Mouse (Mus musculus) common myeloid progenitor, adult 5-6 weeks (primary cell): Measurements from ENCODE around the gene Cyp26b1. TPM values are rescaled to one million over a fixed set of nuclear protein-coding genes. Genes with fewer than 3 reads are reported as not detected.

Experiments used
- ATAC-seq: replicated peaks from 2 replicates; pipeline ENCODE4 v1.8.0; 2016; ENCODE audit warnings: low read depth, mild to moderate bottlenecking, moderate TSS enrichment, inconsistent platforms; ENCODE audit not compliant: poor library complexity, severe bottlenecking
- total RNA-seq: library from RNA; stranded (forward); fragments of 200-1000, 187-1606 nt; gene quantifications from 2 replicates; pipeline ENCODE4 v1.2.3, GENCODE M21; 2017

The Cyp26b1 gene
- total RNA-seq, 1 experiment from 2014 or later: not detected

DNA sequence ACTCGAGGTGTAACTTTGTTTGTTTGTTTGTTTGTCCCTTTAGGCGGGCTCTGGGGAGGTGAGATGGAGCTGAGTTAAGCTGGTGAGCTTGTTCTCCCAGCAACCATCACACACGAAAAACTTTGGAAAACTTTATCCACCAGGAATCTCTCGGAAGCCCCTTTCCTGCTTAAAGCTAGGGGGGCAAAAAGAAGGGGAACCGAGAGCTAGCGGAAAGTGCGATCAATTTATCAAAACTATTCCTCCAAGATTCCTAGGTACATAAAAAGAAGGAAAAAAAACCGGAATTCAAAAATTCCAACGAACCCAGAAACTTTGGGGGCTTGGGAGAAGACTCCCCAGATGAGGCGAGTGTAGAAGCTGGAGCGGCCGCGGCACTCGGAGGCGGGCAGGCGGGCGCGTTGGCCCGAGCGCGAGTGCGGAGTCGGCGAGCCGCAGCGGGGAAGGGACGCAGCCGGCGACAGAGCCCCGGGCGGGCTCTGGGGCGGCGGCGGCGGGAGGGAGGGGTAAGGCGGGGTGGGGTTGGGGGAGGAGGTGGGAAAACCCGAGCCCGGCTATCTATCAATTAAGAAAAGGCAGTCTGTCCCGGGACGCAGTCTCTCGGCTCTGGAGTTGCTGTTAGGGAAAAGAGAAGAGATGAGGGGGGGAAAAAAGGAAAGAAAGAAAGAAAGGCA, 5.3 kb downstream of the Cyp26b1 start:
- ATAC-seq: no peak

DNA sequence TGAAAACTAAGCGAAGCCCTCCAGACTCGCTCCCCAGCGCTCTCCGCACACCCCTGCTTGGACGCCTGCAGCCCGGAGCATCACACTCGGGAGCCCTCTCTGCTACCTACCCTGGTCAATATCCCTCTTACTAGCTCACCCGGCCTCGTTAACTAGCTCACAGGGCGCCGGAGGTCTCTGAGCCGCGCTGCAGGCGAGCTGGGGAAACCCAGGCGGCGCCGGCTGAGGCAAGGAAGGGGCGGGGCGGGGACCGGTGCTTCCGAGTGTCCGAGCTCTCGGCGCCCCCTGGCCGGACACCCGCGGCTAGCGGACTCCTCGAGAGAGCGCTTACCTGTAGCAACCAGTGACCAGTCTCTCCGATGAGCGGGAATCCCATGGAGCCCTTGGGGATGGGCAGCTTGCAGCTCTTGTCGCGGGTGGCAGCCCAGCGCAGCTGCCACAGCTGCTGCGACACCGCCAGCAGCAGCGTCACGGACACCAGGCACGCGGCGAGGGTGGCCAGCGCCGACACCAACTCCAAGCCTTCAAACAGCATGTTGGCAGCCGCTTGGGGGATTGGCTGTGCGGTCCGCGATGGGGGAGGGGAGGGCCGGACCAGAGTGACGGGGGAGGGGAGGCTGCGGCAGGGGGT, 6.1 kb downstream of the Cyp26b1 start:
- 0 out of 2 replicates have a peak, but pooled peaks have one; percentile 16 for ATAC-seq

DNA sequence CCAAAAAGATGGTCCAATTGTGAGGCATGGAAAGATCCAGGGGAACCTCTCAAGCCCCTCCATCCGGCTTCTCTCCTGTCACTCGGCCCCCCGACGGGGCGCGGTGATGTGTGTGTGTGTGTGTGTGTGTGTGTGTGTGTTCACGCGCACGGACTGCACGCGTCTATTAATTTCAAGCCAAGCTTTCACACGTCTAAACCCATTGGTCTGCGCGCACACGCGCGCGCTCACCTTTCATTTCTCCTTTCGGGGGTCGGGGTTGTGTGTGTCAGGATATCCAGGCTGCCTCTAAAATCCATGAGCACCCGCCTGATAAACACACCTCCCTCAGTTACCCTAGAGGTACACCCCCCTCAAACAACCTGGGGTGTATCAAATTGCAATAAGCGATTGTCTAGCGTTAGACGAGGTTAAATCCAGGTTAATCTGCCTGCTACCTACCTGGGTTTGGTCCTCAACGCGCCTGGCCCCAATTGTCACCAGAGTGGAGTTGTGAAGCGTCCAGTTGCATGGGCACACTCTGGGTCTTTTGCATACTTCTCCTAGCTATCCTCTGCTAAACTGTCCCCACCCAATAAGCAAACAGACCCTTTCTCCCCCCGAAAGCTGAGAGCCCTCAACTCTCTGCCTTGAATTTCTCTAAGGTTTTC, 7.0 kb downstream of the Cyp26b1 start:
- no peak for ATAC-seq

DNA sequence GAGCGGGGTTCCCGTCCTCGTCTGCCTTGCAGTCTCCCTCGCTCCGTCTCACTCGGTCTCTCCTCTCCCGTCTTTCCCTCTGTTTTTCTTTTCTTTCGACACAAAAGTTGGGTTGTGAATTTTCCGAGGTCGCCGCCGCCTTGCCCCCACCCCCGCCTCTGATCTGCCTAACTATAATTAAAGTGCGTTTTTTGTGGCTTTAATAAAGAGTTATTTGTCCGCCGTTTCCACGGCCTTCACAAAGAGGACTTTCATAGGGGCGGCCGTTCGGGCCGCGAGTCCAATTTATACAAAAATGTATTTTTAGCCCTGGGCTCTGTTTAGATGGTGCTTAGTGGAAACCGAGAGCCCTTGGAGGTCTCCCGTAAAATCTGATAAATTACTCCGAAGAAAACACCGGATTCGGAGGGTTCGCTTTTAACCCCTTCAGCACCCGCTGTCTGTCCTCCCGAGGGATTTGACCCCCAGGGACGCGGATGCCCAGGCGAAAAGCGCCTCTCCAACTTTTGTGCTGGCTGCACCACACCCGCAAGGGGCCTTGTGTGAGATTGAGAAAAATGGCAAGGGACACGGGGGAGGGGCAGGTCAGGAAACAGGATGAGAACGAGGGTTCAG, 7.9 kb downstream of the Cyp26b1 start:
- no peak for ATAC-seq

DNA sequence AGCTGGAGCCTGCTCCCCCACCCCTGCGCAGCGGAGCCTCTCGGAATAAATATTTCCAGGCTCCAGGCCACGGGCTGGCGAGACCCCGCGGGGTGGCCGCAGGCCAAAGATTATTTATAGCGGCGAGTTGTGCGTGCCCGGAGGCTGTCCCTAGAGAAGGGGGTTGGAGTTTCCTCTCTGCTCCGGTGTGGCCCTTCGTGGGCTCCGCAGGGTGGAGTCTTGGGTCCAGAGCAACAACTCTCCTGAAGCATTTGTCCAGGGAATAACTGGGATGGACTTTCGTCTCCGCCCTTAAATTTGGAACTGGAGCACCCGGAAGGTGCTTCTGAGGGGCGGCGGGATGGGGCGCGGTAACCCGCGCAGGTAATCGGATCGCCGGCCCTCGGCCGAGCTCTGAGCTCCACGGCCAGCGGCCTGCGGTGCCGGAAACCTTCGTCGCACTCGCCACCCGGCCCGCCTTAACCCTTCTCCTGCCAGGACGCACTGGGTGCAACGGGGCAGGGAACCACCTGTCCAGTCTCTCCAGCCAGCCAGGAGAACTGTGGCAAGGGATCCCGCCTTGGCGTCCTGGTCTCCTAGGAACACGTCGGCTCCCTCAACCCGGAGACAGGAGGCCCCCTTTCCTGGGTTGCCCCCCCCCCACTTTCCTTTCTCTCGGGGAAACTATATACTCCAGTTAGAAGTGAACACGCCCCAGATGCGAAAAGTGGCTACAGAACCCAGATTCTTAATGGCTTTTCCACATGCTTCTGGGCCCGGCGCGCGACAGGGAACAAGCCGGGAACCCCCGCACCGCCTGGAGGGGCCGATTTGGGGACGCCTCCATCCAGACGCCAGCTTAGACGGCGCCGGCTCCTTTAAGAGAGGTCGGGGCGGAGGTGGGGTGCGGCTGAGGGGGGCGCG, 8.7 kb downstream of the Cyp26b1 start:
- no peak for ATAC-seq

DNA sequence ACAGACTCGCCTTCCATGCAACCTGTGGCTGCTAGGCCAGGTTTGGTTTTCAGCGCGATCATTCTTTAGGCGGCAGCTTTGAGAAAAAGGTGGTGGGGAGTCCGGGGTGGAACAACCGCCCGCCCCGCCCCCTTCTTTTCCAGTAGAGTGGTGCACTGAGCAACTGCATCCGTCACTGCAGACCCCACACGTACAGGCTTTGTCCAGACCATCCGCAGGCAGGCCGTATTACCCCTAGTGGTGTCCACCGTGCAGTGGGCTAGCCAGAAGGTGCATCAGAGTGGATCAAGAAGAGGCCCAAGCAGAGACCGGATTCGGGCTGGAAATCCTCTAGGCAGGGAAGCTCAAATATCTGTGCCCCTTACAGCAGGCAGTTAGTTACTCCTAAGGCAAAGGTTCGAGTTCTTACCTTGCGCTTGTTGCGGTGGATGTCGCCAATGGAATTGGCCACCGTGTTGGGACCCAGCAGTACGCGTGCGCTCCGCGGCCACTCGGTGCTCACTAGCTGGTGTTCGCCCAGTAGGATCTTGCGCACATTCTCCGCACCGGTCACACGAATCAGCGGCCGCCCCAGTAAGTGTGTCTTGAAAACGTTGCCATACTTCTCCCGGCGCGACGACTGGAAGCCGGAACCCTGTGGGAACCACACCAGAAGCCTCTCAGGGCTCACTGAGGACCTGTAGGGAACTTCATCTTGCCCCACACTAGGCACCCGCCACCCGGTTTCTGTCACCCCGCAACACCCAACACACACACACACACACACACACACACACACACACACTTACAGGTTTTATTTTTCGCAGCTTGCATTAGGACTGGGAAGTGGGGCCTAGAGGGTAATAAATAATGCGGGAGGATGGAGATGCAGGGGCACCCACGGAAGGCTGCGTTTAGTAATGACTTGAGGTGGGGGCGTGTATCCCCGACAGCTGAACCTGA, 9.6 kb downstream of the Cyp26b1 start:
- 0 out of 2 replicates have a peak, but pooled peaks have one; percentile 10 for ATAC-seq

DNA sequence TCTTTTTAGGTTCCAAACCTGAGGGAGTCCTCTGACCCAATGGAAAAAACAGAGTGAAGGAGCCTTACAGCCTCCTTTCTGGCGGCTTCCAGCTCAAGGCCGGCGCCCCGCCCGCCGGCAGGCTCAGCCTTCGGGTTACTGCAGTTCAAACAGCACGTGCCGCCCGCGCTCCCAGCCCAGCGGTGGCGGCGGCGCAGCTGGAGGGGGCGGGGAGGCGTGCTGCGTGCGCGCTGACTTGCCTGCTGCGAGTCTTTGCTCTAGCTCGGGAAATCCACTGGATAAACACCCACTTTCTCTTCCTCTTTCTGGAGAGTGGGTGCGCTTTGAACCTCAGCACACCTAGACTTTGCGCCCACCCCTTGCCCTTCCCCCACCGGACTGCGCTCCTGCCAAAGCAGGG, 10.3 kb downstream of the Cyp26b1 start:
- peak; percentile 67 for ATAC-seq

DNA sequence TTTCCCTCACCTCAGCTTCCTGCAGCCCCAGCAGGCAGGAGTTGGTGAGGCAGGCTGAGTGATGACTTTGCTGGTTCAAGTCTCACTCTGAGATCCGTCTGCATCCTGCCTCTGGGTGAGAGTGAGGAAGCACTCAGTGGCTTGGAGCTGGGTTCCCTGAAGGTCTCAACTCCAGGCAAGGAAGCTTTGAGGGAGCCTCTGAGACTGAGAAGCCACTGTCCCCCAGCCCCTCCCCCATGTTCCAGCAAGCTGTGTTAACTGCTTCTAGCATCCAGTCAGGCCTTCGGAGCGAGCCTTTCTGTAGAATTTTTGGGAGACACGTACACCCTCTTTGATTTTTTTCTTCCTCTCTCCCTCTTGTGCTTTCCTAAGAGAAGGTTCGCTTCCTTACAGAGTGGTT, 10.9 kb downstream of the Cyp26b1 start:
- no peak for ATAC-seq

DNA sequence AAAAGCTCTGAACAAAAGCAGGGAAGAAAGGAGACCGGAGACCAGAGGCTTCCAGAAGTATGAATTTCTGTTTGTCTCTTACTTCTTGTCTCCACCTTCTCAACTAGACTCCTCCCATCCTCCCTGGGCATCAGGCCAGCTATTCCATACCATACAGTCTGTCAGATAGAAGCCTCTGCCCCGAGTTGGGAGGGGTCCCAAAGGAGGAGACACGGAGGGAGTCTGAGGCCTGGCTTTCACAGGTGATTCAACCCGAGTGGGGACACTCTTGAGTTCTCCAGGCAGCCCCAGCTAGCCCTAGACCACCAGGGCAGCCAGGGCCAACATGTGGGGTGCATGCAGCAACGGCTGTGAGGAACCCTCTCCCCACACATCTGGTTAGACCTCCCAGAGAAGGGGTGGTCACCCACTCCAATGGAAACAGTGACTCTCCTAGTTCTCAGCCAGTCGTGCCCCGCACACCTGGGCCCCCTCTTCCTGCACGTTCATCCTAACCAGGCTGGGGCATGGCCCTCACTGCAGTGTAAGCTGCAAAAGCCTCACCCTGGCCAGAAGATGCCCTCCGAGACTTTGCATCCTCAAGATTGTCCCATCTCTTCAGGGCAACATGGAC, 11.8 kb downstream of the Cyp26b1 start:
- no peak for ATAC-seq

DNA sequence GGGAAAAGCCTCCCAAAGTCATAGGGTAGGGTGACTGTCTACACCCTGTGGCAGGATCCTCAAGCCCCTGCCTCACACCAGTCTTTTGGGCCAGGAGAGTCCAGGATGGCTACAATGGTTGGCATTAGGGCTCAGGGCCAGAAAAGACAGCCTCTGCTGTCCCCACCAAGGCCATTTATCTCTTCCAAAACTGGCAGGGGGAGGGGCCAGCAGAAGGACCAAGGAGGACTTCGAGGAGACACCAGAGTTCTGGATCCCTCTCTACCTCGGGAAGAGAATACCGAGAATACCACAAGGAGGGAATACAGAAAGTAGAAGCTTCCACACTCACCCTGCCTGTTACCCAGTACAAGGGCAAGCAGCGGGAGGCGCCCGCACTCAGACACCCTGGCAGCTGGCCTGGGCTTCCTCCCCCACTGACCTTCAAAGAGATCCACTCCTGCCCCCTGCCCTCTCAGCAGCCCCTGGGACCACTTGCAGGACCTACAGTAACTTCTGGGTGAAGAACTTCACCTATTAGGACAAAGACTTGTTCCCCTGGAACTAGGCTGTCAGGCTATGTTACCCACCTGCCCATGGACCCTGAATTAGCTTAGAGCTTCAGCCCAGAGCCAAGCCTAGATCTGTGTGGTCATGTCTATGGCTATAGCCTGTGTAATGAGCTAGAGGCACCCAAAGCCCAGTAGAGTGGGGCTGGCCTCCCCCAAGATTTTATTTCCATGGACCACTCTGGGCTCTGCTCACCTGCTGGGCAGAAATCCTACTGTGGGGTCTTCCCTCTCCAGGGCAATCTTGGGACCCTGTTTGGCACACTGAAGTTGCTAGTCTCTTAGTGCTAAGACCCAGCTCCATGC, 12.5 kb downstream of the Cyp26b1 start:
- ATAC-seq: no peak

DNA sequence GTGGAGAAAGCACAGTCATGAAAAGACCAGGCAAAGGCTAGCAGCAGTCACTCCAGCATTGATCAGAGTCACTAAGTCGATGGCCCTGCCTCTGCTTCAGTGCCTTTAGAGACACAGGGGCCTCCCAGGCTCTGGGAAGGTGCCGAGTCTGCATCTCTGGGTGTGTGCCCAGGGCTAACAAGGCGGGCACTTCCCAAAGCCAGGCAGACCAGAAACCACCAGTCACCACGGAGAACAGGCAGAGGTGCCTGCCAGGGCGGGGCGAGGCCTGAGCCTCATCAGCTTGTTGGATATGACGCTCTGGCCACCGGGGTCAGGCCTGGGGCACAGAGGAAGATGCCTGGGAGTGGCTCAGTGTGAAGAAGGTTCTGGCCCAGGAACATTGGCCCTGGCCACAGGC, 14.2 kb downstream of the Cyp26b1 start:
- ATAC-seq: no peak

DNA sequence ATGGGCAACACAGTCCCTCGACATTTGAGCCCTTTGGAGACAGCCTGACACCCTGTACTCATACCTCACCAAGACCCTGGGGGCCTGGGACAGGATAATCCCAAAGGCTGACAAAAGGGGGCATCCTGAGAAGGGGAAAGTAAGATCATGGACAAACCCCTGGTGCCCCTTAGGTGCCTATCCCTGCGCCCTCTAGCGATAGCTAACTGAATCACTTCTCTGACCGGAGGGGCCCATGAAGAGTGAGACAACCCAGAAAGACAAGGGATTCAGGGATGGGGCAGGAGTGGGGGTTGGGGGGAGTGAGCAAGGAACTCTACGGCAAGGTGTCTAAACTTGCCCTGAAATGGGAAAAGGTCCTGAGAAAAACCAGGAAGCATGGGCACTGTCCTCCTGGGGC, 14.8 kb downstream of the Cyp26b1 start:
- peak; percentile 46; the same call in 1 of the 2 replicates for ATAC-seq

DNA sequence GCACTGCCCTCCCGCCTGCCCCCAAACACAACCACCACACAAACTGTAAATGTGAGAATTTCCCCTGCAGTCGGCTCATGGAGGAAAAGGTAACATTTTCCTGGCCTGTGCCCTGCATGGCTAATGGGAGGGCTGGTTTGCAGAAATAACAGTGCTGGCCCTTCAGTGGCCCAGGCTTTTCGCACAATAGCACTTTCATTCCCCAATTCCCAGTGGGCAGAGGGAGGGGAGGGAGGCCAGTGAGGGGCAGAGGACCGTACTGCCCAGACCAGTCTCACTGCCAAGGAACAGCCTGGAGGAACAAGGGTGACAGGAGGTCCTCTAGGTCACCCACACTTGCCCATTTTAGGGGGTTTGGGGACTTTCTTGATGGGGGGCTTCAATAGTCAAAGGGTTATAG, 15.8 kb downstream of the Cyp26b1 start:
- ATAC-seq: no peak

DNA sequence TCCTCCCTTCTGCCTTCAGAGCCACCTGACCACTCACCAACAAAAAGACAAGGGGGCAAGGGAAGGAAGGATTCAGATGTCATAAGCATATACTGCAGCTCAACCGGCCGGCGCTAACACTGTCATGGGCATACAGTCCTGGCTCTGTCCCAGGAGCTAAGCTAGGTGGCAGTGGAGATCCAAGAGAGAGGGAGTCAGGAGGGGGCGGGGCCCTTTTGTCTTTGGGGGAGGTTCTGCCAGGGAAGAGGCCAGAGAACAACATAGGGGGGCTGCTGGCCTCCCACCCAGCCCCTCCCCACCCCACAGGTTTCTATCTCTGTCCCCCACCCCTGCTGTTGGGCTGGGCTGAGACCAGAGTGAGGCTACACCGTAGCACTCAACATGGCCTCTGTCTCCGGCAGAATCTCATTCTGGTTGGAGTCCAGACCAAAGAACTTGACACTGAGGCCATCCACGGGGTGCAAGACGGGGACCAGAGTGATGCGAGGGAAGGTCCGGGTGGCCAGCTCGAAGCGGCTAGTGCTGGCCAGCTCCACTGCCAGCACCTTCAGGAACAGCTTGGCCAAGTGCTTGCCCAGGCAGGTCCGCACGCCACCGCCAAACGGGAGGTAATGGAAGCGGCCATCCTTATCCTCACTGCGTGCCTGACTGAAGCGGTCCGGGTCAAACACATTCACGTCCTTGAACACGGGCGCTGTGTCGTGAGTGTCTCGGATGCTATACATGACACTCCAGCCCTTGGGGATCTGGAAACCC, 19.6 kb downstream of the Cyp26b1 start:
- peak; percentile 50; the same call in 1 of the 2 replicates for ATAC-seq

DNA sequence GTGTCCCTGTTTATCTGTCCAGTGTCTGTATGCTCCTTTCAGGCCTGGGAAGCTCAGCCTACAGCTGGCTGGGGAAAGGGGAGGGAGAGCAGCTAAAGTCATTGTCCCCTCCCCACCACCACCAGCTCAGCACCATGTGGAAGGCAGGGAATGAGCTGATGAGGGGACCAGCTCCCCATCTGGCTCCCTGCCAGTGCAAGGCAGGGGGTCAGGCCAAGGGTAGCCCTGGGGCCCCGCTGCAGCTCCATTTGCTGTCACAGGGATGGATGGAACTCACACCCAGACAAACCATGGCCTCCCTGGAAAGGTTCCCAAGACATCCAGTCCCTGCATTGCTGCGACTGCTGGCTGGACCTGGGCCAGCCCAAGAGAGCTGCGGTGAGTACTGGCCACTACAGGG, 23.7 kb downstream of the Cyp26b1 start:
- no peak for ATAC-seq

DNA sequence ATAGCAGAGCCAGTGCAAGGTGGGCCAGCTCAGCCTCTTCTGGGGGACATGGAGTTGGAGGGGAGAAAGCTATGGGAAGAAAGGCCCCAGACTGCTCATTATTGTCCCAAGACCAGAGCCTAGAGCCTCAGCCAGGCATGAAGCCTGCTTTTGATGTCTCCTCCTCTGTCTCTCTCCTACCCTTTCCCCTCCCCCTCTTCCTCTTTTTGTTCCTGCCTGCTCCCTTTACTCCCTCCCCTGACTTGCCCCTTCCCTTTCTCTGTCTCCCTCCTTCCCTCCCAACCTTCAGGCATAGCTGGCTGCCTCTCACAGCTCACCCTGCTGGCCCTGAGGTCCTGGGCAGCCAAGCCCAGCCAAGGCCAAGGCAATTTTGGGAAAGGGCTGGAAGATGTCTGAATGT, 24.1 kb downstream of the Cyp26b1 start:
- ATAC-seq: peak; percentile 73

DNA sequence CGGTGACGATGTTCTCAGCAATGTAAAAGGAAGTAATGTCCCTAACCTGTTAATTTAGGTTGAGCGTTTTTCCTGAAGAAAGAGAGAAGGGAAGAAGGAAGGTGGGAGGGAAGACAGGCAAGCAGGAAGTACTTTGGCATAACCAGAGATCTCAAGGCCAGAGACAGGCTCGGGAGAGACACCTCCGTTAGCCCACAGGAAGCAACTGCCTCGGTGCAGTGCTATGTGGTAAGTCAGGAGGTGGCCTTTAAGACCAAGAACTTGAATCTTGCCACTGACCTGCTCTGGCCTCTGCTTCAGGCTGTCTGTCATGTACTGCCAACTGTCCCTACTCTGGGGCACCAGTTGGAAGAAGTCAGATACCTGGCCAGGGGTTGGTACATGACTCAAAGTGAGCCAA, 24.8 kb downstream of the Cyp26b1 start:
- ATAC-seq: peak; percentile 59
